ENCODE assay signal across 1 mouse cellular context in the genomic region with DNA sequence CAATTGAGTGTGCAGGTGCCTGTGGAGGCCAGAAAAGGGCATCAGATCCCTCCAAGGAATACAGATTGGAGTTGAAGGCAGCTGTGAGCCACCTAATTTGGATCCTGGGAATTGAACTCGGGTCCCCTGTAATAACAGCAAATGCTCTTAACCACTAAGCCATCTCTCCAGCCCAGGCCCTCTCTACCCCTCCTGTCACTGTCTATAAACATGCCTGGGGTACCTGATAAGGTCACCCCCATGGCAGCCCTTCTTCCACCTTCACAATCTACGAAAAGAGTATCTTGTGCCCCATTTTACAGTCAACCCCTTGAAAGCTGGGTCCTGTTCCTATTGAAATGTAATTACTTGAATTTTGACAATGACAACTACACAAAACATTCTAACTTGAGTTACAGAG.
TF ChIP-seq lines count a peak whose summit lies in the region.

No protein-coding gene starts in this region.

TF ChIP-seq in CH12.LX, 34 proteins besides CTCF, POLR2A, EP300 and RAD21 (continued from another document):
- TF ChIP-seq TBP (conservative IDR thresholded peaks at IDR 0.05; ENCODE audit: low read depth, low read length) (no peak), E2F4 (IDR thresholded peaks at IDR 0.05; ENCODE audit: insufficient replicate concordance, low read depth, low read length) (no peak), ZC3H11A (IDR thresholded peaks at IDR 0.05; ENCODE audit: low read depth, low read length) (no peak), MYC (IDR thresholded peaks at IDR 0.05; ENCODE audit: low read depth, low read length) (no peak), POLR2AphosphoS2 (IDR thresholded peaks at IDR 0.05; ENCODE audit: low read depth, low read length) (no peak), ZKSCAN1 (IDR thresholded peaks at IDR 0.05; ENCODE audit: borderline replicate concordance, low read depth, low read length) (no peak), HCFC1 (IDR thresholded peaks at IDR 0.05; ENCODE audit: low read depth, low read length) (no peak), MEF2A (IDR thresholded peaks at IDR 0.05; ENCODE audit: borderline replicate concordance, low read depth, low read length) (no peak), IRF4 (IDR thresholded peaks at IDR 0.05; ENCODE audit: low read depth, low read length) (no peak), BHLHE40 (IDR thresholded peaks at IDR 0.05; ENCODE audit: low read depth, low read length) (no peak)
